Mouse (Mus musculus) kidney, postnatal 14 days (tissue): ENCODE measurements at regions not wholly inside any gene's neighbourhood (a gene's known extent, or its start where the extent isn't known, plus 50 kb on each side); places are given as distances from the start of the nearest gene placed in this dataset.

ENCODE experiments used
- DNase-seq: peaks from one replicate; pipeline ENCODE4 v3.0.0; 2022; ENCODE audit warnings: mixed read lengths

DNA sequence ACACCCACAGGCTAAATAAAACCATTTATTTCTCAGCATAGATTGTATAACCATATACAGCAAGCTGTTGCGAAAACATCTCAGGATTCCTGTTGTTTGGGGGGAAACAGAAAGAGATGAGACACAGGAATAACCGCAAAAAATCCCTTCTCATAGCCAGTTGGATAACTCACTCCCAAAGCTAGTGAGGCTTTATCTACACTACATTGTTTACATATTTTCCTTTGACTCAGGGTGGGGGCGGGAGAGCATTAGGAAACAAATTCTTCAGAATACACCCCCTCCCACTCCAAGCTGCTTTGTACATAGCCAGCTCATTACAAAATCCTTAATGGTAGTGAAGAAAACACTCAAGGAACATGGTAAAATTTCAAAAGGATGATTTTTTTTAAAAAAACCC, 170.1 kb upstream of the Adamts9 start:
- DNase-seq: no peak

DNA sequence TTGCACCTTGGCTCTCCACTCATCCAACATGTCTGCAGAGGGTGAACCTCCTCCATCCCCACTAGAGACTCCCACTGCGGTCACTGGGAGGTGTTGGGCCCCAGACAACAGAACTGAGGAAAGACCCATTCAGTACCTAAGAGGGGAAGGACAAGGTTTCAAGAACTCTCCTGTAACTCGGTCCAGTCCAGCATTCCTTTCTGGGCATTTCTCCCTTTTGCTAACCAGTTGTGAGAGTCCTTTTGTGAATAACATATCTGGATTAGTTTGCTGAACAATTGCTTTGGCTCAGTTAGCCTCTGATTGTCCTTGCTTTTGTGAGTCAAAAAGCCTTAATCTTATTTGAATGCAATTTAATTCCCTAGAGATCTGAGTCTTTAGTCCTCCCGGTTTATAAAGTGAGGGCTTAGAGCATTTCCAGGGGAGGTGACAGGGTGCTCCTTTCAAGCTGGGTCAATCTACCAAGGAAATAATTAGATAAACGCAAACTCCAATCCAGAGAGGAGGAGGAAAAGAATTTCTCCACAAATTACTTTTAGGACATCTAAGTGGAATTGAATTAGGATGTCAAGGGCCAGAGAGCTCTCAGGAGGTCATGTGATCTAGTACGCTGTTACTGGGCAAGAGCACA, 151.6 kb upstream of the Adamts9 start:
- DNase-seq: no peak

DNA sequence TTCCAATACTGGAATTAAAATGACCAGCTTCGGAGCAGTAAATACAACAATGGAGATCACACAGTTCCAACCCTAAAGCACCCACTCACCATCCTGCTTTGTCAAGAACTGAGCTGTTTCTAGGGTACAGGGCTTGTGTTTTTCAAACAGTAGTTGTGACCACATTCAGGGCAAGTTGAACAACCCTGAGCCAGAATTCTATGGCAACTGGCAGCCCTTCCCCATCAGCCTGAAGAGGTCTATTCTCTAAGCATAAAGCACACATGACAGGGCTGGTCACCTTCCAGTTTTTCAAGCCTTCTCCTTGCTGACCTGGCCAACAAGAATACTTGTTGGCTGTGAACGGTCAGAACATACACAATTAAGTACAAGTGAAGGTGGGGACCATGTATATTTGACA, 150.5 kb upstream of the Adamts9 start:
- DNase-seq: no peak

DNA sequence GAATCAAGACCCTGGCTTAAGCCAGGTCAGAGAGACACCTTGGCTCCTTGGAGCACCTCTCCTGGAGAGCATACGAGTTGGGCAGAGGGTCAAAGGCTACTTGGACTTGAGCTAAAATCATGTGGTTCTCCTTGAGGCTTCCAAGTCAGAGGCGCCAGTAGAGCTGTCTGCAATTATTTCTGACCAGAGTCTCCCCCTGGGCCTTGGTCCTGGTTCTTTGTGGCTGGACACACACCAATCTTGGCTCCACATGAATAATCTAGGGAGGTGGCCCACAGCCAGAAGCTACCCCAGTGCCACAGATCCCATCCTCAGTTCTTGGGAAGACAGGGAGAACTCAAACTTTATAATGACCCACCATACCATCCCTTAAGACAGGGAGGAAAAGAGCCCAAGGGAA, 144.0 kb upstream of the Adamts9 start:
- DNase-seq: peak; percentile 51

DNA sequence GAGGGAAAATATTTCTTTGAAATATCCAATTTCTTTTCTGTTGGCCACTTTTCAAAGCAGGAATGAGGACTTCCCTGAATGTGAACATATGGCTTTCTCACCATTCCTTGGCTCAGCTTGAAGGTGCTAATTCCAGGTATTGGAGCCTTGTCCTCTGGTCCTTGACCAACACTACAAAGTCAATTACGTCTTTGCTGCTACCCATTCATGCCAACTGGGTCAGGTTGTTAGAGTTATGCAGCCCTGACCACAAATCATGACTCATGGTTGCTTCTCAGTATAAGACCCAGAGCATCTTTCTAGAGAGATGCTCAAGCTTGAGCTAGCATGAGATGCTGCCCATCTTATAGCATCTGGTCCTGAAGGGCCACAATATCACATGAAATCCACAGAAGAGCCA, 141.0 kb upstream of the Adamts9 start:
- no peak for DNase-seq

DNA sequence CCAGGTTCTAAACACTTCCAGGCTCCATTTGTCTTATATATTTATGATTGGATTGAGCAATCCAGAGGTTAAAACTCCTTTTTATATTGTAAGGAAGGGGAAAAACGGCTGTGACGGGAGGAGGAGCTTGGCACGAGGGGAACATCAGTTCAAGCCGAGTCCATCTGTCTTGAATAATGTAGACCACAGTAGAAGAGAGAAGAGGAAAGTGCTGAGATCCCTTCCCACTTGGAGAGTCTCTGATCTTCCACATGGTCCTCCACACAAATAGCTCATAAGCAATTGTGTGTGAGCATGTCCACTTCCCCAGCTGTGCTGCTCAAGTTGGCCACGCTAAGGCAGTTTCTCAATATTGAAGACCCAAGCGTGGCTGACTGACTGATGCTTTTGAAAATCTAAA, 140.4 kb upstream of the Adamts9 start:
- no peak for DNase-seq

DNA sequence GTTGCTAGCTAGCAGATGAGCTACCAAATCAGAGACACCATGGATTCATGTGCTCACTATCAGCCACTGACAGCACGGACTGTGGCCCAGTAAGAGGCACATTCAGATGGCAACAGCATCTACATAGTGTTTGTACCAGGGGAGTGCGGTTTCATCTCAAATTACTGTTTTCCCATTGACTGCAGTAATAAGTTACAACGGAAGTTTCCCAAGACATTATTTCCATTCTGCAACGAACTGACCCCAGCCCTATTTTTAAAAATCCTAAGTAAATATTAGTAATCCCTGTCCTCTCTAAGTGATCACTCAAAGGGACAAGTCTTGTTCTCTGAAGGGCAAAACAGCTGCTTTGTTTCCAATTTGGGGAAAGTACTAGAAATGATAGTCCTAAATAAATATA, 138.9 kb upstream of the Adamts9 start:
- DNase-seq: no peak

DNA sequence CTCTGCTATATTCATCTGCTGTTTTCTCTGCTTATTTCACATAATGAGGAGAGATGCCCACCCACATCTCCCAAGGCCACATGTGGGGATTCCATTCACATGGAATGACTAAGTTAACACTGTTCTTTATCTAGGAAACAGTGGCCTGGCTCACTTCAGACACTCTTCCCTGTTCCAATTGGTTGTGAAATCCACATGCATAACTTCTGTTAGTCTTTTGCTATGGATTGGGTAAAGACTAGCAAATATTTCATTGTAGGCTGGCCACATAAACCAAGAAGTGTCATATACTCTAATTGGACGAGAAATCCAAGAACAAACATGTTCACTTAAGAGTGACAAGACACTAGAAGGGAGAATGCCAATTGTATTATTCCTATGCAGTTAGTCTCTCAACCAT, 133.4 kb upstream of the Adamts9 start:
- no peak for DNase-seq

DNA sequence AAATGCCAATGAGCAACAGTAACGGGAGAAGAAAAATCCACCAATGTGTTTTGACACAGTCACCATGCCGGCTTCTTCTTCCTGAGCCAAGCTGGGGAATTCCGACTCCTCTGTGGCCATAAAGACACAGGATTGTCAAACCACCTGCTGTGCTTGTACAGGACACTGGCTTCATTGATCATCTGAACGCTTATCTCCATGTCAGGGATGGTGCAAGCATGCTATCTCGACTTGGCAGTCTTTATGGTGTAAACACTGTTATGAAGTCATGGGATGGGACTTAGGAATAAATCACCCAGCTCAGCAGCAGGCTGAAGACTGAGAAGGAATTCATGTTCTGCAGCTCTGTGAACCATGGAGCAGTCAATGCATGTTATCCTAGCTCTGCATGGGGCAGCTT, 132.6 kb upstream of the Adamts9 start:
- no peak for DNase-seq

DNA sequence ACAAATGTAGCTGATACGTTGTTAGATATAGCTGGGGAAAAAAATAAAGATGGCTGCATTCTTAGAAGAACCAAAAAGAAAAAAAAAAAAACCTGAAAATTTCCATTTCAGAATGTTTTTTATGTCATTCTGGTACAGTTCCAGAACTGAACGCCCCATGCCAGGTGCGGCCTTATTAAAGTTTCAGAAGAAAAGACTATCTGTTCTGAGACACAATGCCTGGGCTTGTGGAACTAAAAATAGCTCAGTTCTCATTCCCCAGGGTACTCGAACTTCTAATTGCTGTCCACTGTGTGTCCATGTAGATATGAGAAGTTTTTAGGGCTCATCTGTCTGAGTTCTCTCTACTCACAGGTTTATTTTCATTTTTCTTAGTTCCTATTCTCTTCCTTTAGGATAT, 131.7 kb upstream of the Adamts9 start:
- no peak for DNase-seq

DNA sequence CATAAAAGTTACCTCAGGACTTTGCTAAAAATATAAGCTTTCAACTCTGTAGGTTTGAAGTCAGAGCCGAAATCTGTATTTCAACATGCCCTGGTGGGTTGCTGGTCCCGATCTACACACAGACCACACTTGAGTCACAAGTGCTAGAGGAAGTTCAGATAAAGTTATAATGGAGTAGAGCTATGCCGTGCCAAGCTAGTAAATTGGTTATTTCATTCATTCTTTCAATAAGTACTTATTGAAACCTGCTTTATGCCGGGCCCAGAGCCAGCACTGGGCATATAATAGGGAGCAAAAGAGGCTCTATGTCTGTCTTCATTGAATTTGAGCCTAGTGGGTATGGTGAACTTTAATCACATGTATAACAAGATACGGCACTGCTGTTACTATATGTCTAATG, 127.6 kb upstream of the Adamts9 start:
- no peak for DNase-seq

DNA sequence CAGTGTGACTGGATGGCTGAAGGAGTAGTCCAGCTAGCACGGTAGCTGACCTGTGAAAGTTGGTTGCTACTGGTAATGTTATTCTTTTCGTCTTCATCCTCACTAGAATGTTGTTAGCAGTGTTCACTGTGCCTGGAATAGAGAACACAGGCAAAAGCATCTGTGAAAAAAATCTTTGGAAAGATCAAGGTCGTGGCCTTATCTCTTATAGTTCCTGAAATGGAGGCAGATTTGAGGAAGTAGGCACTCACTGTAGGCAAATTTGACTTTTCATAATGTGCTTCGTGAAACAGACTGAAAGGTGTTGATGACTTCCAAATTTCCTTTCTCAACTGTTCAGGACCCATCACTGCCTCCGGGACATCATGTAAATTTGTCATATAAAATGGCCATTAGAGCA, 124.5 kb upstream of the Adamts9 start:
- DNase-seq: no peak

DNA sequence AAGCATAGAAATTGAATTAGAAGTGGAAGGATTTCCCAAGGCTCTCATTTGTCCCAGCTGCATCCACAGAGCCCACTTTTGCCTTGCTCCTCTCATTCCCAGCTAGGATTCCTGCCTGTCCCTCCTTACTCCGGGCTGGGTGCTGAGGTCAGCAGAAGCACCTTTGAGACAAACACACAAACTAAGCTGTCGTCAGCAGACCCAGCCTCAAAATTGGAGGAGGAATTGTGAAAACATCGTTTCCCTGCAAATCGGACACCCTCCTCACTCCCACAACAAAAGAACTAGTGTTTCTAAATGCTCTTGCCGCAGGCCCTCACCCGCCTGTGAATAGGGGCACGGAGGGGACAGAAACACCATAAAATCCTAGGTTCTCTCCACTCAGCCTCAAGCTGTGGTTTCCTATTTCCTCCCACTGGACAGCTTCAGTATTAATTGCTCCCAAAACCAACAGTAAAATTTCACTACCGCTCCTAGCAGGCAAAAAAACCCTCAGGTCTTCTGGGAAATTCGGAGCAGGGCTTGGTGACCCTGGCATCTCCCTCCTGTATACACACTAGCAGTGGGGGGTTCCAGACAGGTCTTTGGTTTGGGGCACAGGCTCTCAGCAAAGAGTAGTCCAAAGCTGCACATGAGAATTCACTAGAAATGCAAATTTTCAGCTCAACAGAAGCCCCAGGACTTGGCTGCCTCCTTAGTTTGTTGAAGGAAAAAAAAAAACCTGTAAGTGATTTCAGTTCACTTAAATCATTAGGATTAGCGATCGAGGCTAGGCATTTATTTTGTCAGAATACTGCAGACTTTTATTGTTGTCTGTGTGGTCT, 123.5 kb upstream of the Adamts9 start:
- DNase-seq: peak; percentile 29

DNA sequence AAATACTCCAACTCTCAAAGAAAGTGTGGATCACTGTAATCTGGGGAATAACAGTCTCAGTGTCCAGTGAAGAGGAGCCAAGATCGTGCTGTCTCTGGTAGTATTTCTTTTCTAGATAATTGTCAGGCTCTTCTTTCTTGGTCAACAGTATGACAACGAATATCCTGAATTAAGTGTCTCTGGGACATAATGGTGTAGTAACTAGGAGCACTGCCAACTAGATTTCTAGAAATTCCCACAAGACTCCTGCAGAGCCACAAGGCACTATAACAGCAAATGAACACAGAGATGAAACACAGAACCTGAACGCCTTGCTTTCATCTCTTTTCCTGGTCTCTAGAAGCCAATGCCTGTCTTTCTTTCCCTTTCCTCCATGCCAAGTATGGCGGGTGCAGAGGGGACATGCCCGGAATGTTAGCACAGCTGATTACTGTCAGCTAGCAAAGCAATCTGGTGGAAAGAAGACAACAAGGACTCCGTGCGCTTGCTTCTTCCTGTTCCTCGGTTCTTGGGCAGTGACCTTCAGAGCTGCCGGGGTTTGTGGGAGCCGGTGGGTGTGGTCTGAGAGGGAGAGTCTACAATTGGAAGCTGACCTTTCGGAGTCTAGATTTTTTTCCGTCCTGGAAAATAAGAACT, 122.7 kb upstream of the Adamts9 start:
- DNase-seq: peak; percentile 70

DNA sequence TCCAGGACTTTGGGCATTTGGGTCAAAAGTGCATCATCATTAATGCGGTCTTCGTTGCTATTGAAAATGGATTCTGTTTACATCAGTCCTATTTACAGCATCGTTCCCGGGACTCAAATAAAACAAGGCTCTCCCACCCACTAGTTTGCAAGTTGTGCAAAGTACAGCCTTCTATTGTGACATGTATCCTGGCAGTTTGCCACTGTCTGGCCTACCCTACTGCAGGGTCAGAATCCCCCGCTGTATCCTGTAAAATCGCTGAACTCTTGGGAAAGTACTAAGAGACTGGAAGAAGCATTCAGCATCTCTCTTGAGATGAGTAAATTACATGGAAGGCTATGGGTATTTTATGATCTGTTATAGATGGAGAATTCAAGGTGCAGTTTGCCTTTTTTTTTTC, 122.1 kb upstream of the Adamts9 start:
- DNase-seq: peak; percentile 56

DNA sequence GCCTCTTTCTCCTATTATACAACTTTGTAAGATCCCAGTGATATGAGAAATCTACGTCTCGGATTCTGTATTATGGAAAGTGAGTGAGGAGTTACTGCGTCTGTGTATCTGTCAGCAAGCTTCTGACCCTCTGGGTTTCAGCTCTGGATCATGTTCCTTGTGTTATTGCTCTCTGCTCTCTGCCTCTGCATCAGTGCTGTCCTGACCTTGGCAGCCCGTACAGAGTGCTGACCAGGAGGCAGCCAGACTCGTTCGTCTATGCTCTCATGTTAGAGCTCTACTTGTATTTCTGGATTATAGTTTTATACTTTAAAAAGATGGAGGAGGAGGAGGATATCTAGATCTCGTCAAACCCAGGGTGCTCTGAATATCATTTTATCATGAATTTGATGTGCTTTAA, 121.1 kb upstream of the Adamts9 start:
- DNase-seq: no peak

DNA sequence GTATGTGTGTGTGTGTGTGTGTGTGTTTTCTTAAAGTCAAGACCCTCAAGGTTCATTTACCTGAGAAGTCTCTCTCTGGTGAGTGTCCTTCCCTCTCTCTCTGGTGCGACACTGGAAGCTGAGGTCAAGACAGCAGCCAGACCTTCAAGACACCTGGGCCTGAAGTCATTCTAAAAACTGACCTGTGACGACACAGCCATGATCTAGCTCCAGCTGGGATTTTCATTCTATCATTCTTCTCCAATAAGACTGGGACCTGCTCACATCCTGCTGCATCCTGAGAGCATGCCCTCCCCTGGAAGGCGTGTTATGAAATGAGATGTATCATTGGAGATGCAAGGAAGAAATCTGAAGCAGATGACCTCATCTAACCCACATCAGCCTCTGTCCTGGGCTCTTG, 118.4 kb upstream of the Adamts9 start:
- no peak for DNase-seq

DNA sequence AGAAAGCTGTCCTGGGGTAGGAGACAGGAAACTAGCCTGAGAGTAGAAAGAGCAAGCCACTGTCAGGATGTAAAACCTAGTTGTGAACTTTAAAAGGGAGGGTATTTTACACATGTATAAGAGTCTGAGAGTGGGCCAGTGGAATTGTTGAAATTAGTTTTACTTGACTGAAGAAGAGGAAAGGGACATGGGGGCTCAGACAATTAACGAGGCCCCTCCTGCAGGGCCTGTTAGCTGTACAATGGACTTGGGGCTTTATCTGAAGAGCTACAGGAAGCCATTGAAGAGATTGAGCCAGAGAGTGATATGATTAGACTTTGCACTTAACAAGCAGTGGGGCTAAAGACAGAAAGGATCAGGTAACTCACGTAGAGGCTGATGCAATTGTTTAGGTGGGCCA, 102.2 kb upstream of the Adamts9 start:
- DNase-seq: no peak

DNA sequence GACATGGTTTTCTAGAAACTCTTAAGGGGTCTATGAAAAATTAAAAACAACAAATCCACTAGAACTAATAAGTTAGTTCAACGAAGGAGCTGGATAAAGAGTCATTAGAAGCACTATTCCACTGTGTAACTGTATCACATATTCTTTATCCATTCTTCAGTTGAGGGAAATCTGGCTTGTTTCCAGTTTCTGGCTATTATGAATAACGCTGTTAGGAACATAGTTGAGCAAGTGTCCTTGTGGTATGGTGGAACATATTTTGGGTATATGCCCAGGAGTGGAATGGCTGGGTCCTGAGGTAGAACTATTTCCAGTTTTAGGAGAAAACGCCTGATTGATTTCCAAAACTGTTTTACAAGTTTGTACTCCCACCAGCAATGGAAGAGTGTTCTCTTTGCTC, 97.7 kb upstream of the Adamts9 start:
- DNase-seq: no peak

DNA sequence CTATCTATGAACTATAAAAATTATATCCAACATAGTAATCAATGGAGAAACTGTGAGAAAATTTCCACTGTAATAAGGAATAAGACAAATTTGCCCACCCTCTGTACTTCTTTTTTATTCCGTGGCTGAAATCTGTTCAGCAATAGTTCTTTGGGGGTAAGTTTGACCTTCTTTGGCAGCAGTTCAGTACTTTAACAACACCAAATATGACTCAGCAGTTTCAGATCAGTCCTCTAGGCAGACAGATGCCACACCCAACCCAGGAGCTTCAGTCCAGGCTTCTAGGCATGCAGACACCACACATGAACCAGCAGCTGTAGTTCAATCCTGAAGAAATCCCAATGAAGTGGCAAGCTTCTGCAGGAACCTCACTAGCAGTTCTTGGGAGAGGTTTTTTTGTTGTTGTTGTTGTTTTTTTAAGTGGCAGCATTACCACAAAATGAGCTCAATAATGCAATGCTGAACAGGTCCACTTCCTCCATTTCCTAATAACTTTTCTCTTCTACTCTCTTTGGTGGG, 88.6 kb upstream of the Adamts9 start:
- no peak for DNase-seq

DNA sequence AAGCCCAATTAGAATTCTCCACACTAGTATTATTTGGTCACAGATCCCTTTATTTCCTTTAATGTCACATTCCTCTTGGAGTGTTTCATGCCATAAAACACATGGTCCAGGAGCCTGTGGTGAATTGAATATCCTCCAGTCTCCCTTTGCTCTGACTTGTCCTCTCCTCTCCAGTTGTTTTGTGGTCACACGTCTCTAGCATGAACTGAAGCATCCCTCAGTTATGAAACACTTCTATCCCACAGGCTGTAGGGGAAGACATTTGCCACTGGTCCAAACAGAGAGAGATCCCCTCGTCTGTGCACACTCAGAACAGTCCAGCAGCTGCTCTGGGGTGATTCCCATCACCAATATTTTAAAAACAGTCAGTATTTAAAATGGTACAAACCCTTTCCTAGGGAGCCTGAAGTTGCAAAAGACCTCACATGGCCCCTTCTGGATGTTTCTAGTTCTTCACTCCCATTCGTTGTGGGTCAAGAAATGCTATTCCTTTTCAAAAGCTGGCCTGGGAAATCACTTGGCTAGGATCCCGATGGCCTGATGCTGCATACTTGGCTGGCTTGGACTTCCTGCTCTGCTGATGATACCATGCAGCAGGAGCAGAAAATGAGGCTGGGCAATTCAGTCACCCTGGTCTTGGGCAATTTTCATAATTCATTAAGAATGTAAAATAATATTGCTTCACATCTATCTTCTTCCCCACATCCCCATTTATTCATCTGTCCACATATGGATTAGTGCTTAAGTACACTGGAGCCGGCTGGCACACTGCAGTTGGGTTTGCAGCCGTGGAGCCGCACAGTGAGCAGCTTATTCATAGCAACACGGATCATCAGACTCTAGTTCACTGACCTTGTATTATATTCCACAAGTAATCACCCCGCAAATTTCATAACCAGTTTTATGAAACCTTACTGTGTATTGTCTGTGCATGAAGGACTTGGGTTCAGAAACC, 83.1 kb upstream of the Adamts9 start:
- peak; percentile 76 for DNase-seq

DNA sequence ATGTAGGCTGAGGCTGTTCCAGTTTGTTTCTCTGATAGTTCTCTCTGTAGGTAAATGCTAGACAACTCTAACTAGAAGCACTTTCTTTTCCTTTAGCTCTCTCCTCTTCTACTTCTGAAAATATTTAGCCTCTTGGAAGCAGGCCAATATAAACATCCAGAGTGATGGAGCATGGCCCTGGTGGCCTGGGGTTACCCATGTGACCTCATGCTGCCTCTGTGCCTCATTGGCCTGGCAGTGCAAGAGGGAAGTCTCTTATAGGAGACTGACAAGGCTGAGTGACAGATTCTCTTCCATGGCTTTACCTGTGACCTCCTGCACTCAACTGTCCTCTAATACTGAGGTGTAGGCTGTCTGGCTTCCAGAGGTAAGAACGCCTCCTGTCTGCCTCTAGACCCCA, 71.2 kb upstream of the Adamts9 start:
- peak; percentile 51 for DNase-seq

DNA sequence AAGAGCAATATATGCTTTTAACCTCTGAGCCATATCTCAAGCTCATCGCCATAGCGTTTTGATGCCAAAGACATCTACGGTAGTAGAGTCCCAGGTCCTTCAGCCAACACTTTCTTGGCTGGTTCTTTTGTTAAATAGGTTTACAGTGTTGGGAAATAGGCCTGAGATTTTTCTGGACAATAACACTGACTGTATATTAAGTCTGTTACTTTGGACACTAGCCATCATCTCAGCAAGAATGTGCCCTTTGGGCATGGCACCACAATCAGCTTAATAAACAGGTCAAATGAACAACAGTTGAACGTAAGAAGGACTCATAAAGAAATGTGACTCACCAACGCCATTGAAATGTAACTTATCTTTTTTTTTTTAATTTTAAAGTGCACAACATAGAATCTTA, 68.6 kb upstream of the Adamts9 start:
- no peak for DNase-seq
